Mouse (Mus musculus) ES-CJ7 (cell line): ENCODE data around the gene Bglap2.
"Not testable (repeated sequence)": the region's sequence is repeated elsewhere in the genome, so short reads cannot be mapped to it uniquely, and the experiment has no call there.

Experiments
- DNase-seq: peaks from one replicate; pipeline ENCODE4 v3.0.0; 2011; ENCODE audit warnings: low read depth, low spot score

The Bglap2 gene

GRCm38 (mm10) chr3:88393776-88394375, 15.4 kb upstream of the Bglap2 start:
- DNase-seq: no peak

GRCm38 (mm10) chr3:88384364-88384763, 5.9 kb upstream of the Bglap2 start, which contains the start of gene Bglap:
Bglap (minus strand) TSS chr3:88384464.
- no peak for DNase-seq

GRCm38 (mm10) chr3:88382383-88382782, 3.9 kb upstream of the Bglap2 start:
- not testable (repeated sequence) for DNase-seq

- peak; percentile 37 for DNase-seq
Observed at GRCm38 (mm10) chr3:88381389-88382315, 3.2 kb upstream of the Bglap2 start.

- not testable (repeated sequence) for DNase-seq
Observed at GRCm38 (mm10) chr3:88376644-88377043, 1.9 kb downstream of the Bglap2 start.

- peak; percentile 55 for DNase-seq
Observed at GRCm38 (mm10) chr3:88375750-88376626, 2.5 kb downstream of the Bglap2 start.

- not testable (repeated sequence) for DNase-seq
Observed at GRCm38 (mm10) chr3:88372643-88373042, 5.9 kb downstream of the Bglap2 start, which contains the start of gene Bglap3. Bglap3 (minus strand) TSS chr3:88372743.

GRCm38 (mm10) chr3:88368511-88368910, 10.0 kb downstream of the Bglap2 start:
- not testable (repeated sequence) for DNase-seq

- not testable (repeated sequence) for DNase-seq
Observed at GRCm38 (mm10) chr3:88367517-88367916, 11.0 kb downstream of the Bglap2 start.

- DNase-seq: not testable (repeated sequence)
Observed at GRCm38 (mm10) chr3:88366830-88367428, 11.6 kb downstream of the Bglap2 start.

- peak; percentile 35 for DNase-seq
Observed at GRCm38 (mm10) chr3:88365705-88366361, 12.7 kb downstream of the Bglap2 start.

GRCm38 (mm10) chr3:88364337-88364736, 14.2 kb downstream of the Bglap2 start, which contains the start of gene Paqr6:
Paqr6 (plus strand) TSS chr3:88364584.
- DNase-seq: peak; percentile 87

- no peak for DNase-seq
Observed at GRCm38 (mm10) chr3:88363700-88364099, 14.8 kb downstream of the Bglap2 start.

GRCm38 (mm10) chr3:88361612-88362313, 16.7 kb downstream of the Bglap2 start:
- no peak for DNase-seq

- no peak for DNase-seq
Observed at GRCm38 (mm10) chr3:88361096-88361495, 17.4 kb downstream of the Bglap2 start.

- DNase-seq: no peak
Observed at GRCm38 (mm10) chr3:88359989-88360388, 18.5 kb downstream of the Bglap2 start.

- no peak for DNase-seq
Observed at GRCm38 (mm10) chr3:88359584-88359983, 18.9 kb downstream of the Bglap2 start.

GRCm38 (mm10) chr3:88354396-88355165, 23.9 kb downstream of the Bglap2 start:
- DNase-seq: no peak

GRCm38 (mm10) chr3:88352907-88353306, 25.6 kb downstream of the Bglap2 start:
- no peak for DNase-seq
